Mouse (Mus musculus) heart, postnatal 0 days (tissue): Measurements from ENCODE around the gene Cyp11a1.

Experiments used
- CTCF ChIP-seq: IDR thresholded peaks from 2 replicates; pipeline ENCODE4 v1.5.1; 2016; ENCODE audit warnings: antibody characterized with exemption, control low read depth, low read depth
- EP300 ChIP-seq: IDR thresholded peaks from 2 replicates; pipeline ENCODE4 v1.6.1; 2016; ENCODE audit warnings: antibody characterized with exemption, low read depth

DNA sequence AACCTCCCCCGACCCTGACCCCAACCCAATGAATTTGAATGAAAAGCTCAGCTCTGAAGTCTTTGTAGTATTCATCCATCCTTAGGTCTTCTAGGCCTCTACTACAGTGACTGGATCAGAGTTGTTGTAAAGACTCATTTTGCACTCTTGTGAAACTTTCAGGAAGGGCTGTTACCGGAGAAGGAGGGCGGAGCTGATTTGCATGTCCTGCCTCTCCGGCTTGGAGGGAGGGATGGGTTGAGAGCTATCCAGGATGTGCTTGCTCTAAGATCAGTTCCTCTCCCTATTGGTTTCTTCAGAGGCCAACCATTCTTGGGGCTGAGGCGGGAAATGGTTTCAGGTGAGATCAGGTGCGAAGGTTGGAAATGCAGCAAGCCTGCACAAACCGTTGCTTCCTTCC, 4.8 kb downstream of the Cyp11a1 start:
- TF ChIP-seq CTCF (no peak), EP300 (no peak)
